Mouse (Mus musculus) left cerebral cortex, adult 9 months (tissue): ENCODE data around the gene Stx1a.

Experiments
- DNase-seq, 2 experiments: peaks; one replicate each; pipeline ENCODE4 v3.0.0; 2022; ENCODE audit warnings: low spot score in 2 of 2

The Stx1a gene

GRCm38 (mm10) chr5:135008671-135009589 lies 14.4 kb upstream of the Stx1a start, which contains the start of gene Abhd11:
TSS of gene Abhd11 (plus strand) at chr5:135009152.
- DNase-seq, result peak; percentile 99

- DNase-seq, result peak; percentile 79 to 89
Measured at GRCm38 (mm10) chr5:135009590-135010319, 13.5 kb upstream of the Stx1a start.

GRCm38 (mm10) chr5:135010320-135010709 lies 13.0 kb upstream of the Stx1a start:
- DNase-seq, result no peak

GRCm38 (mm10) chr5:135010841-135011743 lies 12.2 kb upstream of the Stx1a start:
- no peak for DNase-seq

GRCm38 (mm10) chr5:135011809-135012613 lies 11.3 kb upstream of the Stx1a start:
- no peak for DNase-seq

GRCm38 (mm10) chr5:135012671-135013441 lies 10.4 kb upstream of the Stx1a start:
- peak in 1 of 2 experiments; percentile 83 for DNase-seq

- DNase-seq, result peak in 1 of 2 experiments; percentile 92
Measured at GRCm38 (mm10) chr5:135015497-135015896, 7.8 kb upstream of the Stx1a start.

GRCm38 (mm10) chr5:135016224-135016759 lies 7.0 kb upstream of the Stx1a start:
- no peak for DNase-seq

GRCm38 (mm10) chr5:135021814-135022213 lies 1.5 kb upstream of the Stx1a start:
- no peak for DNase-seq

- no peak for DNase-seq
Measured at GRCm38 (mm10) chr5:135024665-135025224, 1.5 kb downstream of the Stx1a start.

GRCm38 (mm10) chr5:135025899-135026298 lies 2.6 kb downstream of the Stx1a start:
- peak in 1 of 2 experiments; percentile 77 for DNase-seq

GRCm38 (mm10) chr5:135029007-135029854 lies 5.9 kb downstream of the Stx1a start:
- DNase-seq, result peak in 1 of 2 experiments; percentile 80

GRCm38 (mm10) chr5:135032581-135032980 lies 9.3 kb downstream of the Stx1a start:
- no peak for DNase-seq

GRCm38 (mm10) chr5:135034593-135034992 lies 11.3 kb downstream of the Stx1a start:
- DNase-seq, result no peak

GRCm38 (mm10) chr5:135035608-135036359 lies 12.5 kb downstream of the Stx1a start:
- peak in 1 of 2 experiments; percentile 79 for DNase-seq

- DNase-seq, result no peak
Measured at GRCm38 (mm10) chr5:135037946-135038345, 14.7 kb downstream of the Stx1a start.

GRCm38 (mm10) chr5:135039541-135039940 lies 16.3 kb downstream of the Stx1a start:
- peak in 1 of 2 experiments; percentile 42 for DNase-seq
